Mouse (Mus musculus): Measurements from ENCODE around the gene Grin2a.
A peak's percentile ranks its signal among the peaks of the same experiment; 100 is the strongest.

Grin2a gene

GRCm38 (mm10) chr16:9851265-9851988, 143.9 kb downstream of the Grin2a start:
- no peak for DNase-seq

- no peak for DNase-seq
Observed at GRCm38 (mm10) chr16:9841496-9841895, 153.9 kb downstream of the Grin2a start.

GRCm38 (mm10) chr16:9836542-9836941, 158.8 kb downstream of the Grin2a start:
- DNase-seq: no peak

- DNase-seq: no peak
Observed at GRCm38 (mm10) chr16:9834236-9834635, 161.1 kb downstream of the Grin2a start.

GRCm38 (mm10) chr16:9825110-9825483, 170.3 kb downstream of the Grin2a start:
- no peak for DNase-seq

GRCm38 (mm10) chr16:9824436-9825109, 170.8 kb downstream of the Grin2a start:
- DNase-seq: peak; percentile 1 to 2

GRCm38 (mm10) chr16:9823686-9824085, 171.7 kb downstream of the Grin2a start:
- no peak for DNase-seq

GRCm38 (mm10) chr16:9819508-9819907, 175.9 kb downstream of the Grin2a start:
- DNase-seq: no peak

- DNase-seq: no peak
Observed at GRCm38 (mm10) chr16:9801338-9801737, 194.0 kb downstream of the Grin2a start.

GRCm38 (mm10) chr16:9800221-9800620, 195.1 kb downstream of the Grin2a start:
- DNase-seq: no peak

GRCm38 (mm10) chr16:9792976-9793375, 202.4 kb downstream of the Grin2a start:
- no peak for DNase-seq

GRCm38 (mm10) chr16:9786261-9786660, 209.1 kb downstream of the Grin2a start:
- DNase-seq: no peak

GRCm38 (mm10) chr16:9785821-9786220, 209.5 kb downstream of the Grin2a start:
- DNase-seq: no peak

GRCm38 (mm10) chr16:9768981-9769380, 226.4 kb downstream of the Grin2a start:
- no peak for DNase-seq

GRCm38 (mm10) chr16:9768356-9768755, 227.0 kb downstream of the Grin2a start:
- DNase-seq: no peak

GRCm38 (mm10) chr16:9767946-9768345, 227.4 kb downstream of the Grin2a start:
- no peak for DNase-seq

GRCm38 (mm10) chr16:9764086-9764485, 231.3 kb downstream of the Grin2a start:
- no peak for DNase-seq

GRCm38 (mm10) chr16:9760347-9760746, 235.0 kb downstream of the Grin2a start:
- no peak for DNase-seq

GRCm38 (mm10) chr16:9756849-9757248, 238.5 kb downstream of the Grin2a start:
- DNase-seq: no peak

- no peak for DNase-seq
Observed at GRCm38 (mm10) chr16:9754061-9754460, 241.3 kb downstream of the Grin2a start.

GRCm38 (mm10) chr16:9753045-9753444, 242.3 kb downstream of the Grin2a start:
- no peak for DNase-seq

- no peak for DNase-seq
Observed at GRCm38 (mm10) chr16:9752600-9752999, 242.8 kb downstream of the Grin2a start.

- DNase-seq: no peak
Observed at GRCm38 (mm10) chr16:9751045-9751569, 244.3 kb downstream of the Grin2a start.

- no peak for DNase-seq
Observed at GRCm38 (mm10) chr16:9749661-9750060, 245.7 kb downstream of the Grin2a start.
